Mouse (Mus musculus) embryonic fibroblast, embryonic 13.5 days (primary cell): ENCODE results near the gene Stat6.

Experiments used
- CTCF ChIP-seq: IDR thresholded peaks from 2 replicates; pipeline ENCODE4 v1.5.1; 2011; ENCODE audit warnings: mild to moderate bottlenecking, control low read depth, low read length, moderate library complexity, borderline replicate concordance; ENCODE audit not compliant: insufficient read depth
- POLR2A ChIP-seq: IDR thresholded peaks from 2 replicates; pipeline ENCODE4 v1.6.1; 2011; ENCODE audit warnings: low read depth, mild to moderate bottlenecking, control low read depth, low read length, moderate library complexity

GRCm38 (mm10) chr10:127704293-127704692, 61.5 kb downstream of the Stat6 start:
- TF ChIP-seq POLR2A, result no peak
- no peak for TF ChIP-seq CTCF
